ENCODE assay signal across 10 mouse cellular contexts in genomic region chr19:55806434-55807193, GRCm38 (mm10).
DNase-seq lines count a peak whose midpoint lies in the region; ATAC-seq lines count a peak whose summit lies in the region.
"Had no signal": no experiment of that assay in that cellular context is flagged by ENCODE, and none has a peak within 500 bp of the region (broad histone marks: within the 10 kb centered on the region; RNA-seq: fewer than 3 reads in every experiment).

No protein-coding gene starts in this region.

- peak; percentile 93 for DNase-seq in heart, adult 11 months
- no peak for DNase-seq in heart, postnatal 14 days
- peak; percentile 46 for DNase-seq in lung, postnatal 10 days
- DNase-seq in thymus, postnatal 14 days: no peak
- DNase-seq in left cerebral cortex, adult 8-10 months (ENCODE audit: low spot score in 2 of 2): no peak
- no peak for DNase-seq in adrenal gland, postnatal 25 days
- DNase-seq: cerebellum, adult 11 months had no signal

- H3K27ac ChIP-seq in brown adipose tissue, adult 24 weeks (replicated peaks; ENCODE audit: low read depth, low read length): peak overlapping the region; percentile 13; the same call in 1 of the 2 replicates
- H3K27ac ChIP-seq in intestine, embryonic 16.5 days (ENCODE audit: low read length): peak overlapping the region; percentile 20

- H3K36me3 ChIP-seq in intestine, embryonic 16.5 days (ENCODE audit: control insufficient read depth, insufficient read depth, low read length): no peaks in the 10 kb centered on the region

- no peak overlapping the region for H3K4me3 ChIP-seq in brown adipose tissue, adult 24 weeks (ENCODE audit: insufficient read depth, low read depth, low read length)
- no peak overlapping the region for H3K4me3 ChIP-seq in intestine, embryonic 16.5 days (ENCODE audit: low read length)
- H3K4me3 ChIP-seq: myocyte had no signal

- H3K4me2 ChIP-seq in intestine, embryonic 16.5 days (ENCODE audit: low read depth, low read length): 0 out of 2 replicates have a peak overlapping the region, but pooled peaks have one; percentile 11

- H3K27me3 ChIP-seq in intestine, embryonic 16.5 days (replicated peaks; ENCODE audit: control insufficient read depth, insufficient read depth, low read length): no peaks in the 10 kb centered on the region

- WGBS in intestine, embryonic 16.5 days: 36% methylated on average over 12 of the region's 12 CpGs

- intact Hi-C loops in heart, postnatal 14 days (cut with DNase I): no loop called here

- peak; percentile 70 for ATAC-seq in intestine, embryonic 16.5 days

- H3K9ac ChIP-seq in intestine, embryonic 16.5 days (ENCODE audit: low read depth, low read length): no peak overlapping the region

- H3K4me1 ChIP-seq in brown adipose tissue, adult 24 weeks (ENCODE audit: control insufficient read depth, insufficient read depth, insufficient read length, low read length): peaks cover 18% of the 10 kb centered on the region
- peaks cover 21% of the 10 kb centered on the region for H3K4me1 ChIP-seq in intestine, embryonic 16.5 days (ENCODE audit: control insufficient read depth, insufficient read depth, low read length)

- no peaks in the 10 kb centered on the region for H3K9me3 ChIP-seq in intestine, embryonic 16.5 days (ENCODE audit: control insufficient read depth, low read length)

Comparison
In these comparisons a context has a peak if more than half of its experiments do, and no peak if none do; other contexts are left out.
1. DNase-seq: peak in heart, adult 11 months (single experiment) and lung, postnatal 10 days (single experiment); none in heart, postnatal 14 days (0 of 2), thymus, postnatal 14 days (single experiment), left cerebral cortex, adult 8-10 months (0 of 2) and adrenal gland, postnatal 25 days (single experiment).